Mouse (Mus musculus) spleen, adult 12 weeks (tissue): ENCODE measurements at regions not wholly inside any gene's neighbourhood (a gene's known extent, or its start where the extent isn't known, plus 50 kb on each side); places are given as distances from the start of the nearest gene placed in this dataset.

ENCODE experiments used
- DNase-seq: peaks from one replicate; pipeline ENCODE4 v3.0.0; 2022; ENCODE audit warnings: low spot score

GRCm38 (mm10) chr10:66932544-66932943 lies 163.4 kb upstream of the Jmjd1c start:
- no peak for DNase-seq

GRCm38 (mm10) chr10:66933689-66934088 lies 162.2 kb upstream of the Jmjd1c start:
- no peak for DNase-seq

- DNase-seq: no peak
Observed at GRCm38 (mm10) chr10:66935731-66936130, 160.2 kb upstream of the Jmjd1c start.

GRCm38 (mm10) chr10:66937116-66937515 lies 158.8 kb upstream of the Jmjd1c start:
- DNase-seq: no peak

- no peak for DNase-seq
Observed at GRCm38 (mm10) chr10:66940368-66940767, 155.6 kb upstream of the Jmjd1c start.

GRCm38 (mm10) chr10:66940922-66941321 lies 155.0 kb upstream of the Jmjd1c start:
- no peak for DNase-seq

GRCm38 (mm10) chr10:66941974-66942373 lies 154.0 kb upstream of the Jmjd1c start:
- DNase-seq: no peak

- no peak for DNase-seq
Observed at GRCm38 (mm10) chr10:66943875-66944274, 152.1 kb upstream of the Jmjd1c start.

- no peak for DNase-seq
Observed at GRCm38 (mm10) chr10:66946161-66946560, 149.8 kb upstream of the Jmjd1c start.

- no peak for DNase-seq
Observed at GRCm38 (mm10) chr10:66948329-66948728, 147.6 kb upstream of the Jmjd1c start.

GRCm38 (mm10) chr10:66950441-66950840 lies 145.5 kb upstream of the Jmjd1c start:
- DNase-seq: no peak

- DNase-seq: no peak
Observed at GRCm38 (mm10) chr10:66951231-66951822, 144.6 kb upstream of the Jmjd1c start.

- DNase-seq: no peak
Observed at GRCm38 (mm10) chr10:66951935-66952334, 144.0 kb upstream of the Jmjd1c start.

GRCm38 (mm10) chr10:66953248-66953975 lies 142.5 kb upstream of the Jmjd1c start:
- no peak for DNase-seq

GRCm38 (mm10) chr10:66953976-66954505 lies 141.9 kb upstream of the Jmjd1c start:
- no peak for DNase-seq

- no peak for DNase-seq
Observed at GRCm38 (mm10) chr10:66955430-66955829, 140.5 kb upstream of the Jmjd1c start.

- DNase-seq: no peak
Observed at GRCm38 (mm10) chr10:66956619-66957018, 139.3 kb upstream of the Jmjd1c start.

GRCm38 (mm10) chr10:66957373-66957772 lies 138.6 kb upstream of the Jmjd1c start:
- no peak for DNase-seq
